Mouse (Mus musculus): Measurements from ENCODE around the gene 1700025C18Rik.

DNA sequence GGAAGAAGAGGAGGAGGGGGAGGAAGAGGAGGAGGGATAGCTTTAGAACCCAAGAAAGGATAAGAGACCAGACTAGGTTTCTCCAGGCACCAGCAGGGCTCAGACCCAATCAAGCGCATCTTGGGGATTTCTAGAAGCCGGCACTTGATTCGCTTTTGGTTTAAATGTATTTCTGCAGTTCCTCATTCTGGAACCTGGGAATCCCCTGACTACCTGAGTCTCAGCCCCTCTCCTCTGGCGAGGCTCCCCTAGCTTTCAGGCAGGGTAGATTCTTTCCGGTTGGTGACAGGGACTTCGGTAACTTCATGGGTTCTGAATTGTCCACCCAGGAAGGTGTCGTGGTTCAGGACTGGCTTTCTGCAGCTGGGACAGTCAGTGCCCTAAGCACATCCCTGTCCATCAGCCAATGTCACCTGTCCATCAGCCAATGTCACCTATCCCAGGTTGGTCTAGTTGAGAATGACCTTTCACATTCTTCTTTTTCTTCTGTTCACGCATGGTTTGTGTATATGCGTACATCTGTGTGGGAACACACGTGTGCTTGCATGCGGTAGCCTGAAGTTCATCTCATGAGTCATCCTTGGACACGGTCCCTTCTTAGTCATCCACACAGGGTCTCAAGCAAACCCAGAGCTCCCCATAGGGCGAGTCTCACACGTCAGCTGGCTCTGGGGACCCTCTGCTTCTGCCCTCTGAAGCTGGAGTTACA is 34.0 kb downstream of the 1700025C18Rik start:
- TF ChIP-seq CTCF (IDR thresholded peaks at IDR 0.05; ENCODE audit: borderline replicate concordance, insufficient read depth, low read length) (no peak), POLR2A (IDR thresholded peaks at IDR 0.05; ENCODE audit: low read depth, low read length) (no peak)

Measured in embryonic fibroblast, embryonic 13.5 days (primary cell).